Mouse (Mus musculus): ENCODE results near the gene Rpl3l. TPM values are rescaled to one million over a fixed set of nuclear protein-coding genes. Genes with fewer than 3 reads are reported as not detected.

Gene Rpl3l
- polyA plus RNA-seq, 1 experiment = 0.56 TPM

DNA sequence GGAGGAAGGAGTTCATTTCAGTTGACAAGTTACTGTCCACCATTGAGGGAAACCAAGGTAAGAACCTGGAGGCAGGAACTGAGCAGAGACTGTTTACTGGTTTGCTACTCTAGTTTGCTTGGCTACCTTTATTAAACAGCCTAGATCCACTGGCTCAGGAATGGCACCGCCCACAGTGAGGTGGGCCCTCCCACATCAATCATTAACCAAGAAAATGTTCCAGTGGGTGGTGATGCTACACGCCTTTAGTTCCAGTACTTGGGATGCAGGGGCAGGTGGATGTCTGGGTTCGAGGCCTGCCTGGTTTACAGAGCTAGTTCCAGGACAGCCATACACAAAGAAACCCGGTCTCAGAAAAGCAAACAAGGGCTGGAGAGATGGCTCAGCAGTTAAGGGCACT lies 10.6 kb downstream of the Rpl3l start:
- DNase-seq (ENCODE audit: extremely low spot score in 1 of 2, low spot score in 1 of 2) = no peak

DNA sequence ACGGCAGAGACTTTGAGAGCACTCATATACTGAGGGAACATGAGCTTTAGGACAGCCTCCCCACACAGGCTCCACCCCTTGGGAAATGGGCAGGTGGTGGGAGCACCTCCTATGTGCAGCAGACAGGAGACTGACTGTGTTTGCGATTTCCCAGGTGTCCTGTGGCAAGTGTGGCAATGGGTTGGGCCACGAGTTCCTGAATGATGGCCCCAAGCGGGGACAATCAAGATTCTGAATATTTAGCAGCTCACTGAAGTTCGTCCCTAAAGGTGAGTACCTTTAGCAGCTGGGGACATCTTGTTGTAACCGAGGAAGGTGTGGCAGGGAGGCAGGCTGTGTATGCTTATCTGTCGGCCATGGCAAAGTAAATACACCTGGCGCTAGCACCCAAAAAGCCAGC lies 12.3 kb downstream of the Rpl3l start:
- no peak for DNase-seq (ENCODE audit: extremely low spot score in 1 of 2, low spot score in 1 of 2)

DNA sequence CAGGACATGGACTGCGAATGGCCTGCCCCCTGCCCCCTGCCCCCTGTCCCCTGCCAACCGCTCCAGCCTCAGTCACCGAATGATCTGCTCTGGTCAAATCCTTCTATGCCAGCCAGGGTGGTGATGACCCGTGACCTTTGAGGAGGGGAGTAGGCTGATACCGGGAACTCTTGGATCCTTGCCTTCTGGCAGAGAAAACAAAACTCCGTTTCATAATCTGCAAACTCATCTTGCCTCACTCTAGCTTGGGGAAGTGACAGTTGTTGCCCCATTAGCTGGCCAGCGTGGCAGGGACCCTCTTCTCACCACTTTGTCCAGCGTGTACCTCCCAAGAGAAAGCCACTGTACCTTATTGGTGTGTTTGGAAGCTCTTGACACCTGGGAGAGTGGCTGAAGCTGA lies 14.7 kb downstream of the Rpl3l start:
- no peak for DNase-seq (ENCODE audit: extremely low spot score in 1 of 2, low spot score in 1 of 2)

DNA sequence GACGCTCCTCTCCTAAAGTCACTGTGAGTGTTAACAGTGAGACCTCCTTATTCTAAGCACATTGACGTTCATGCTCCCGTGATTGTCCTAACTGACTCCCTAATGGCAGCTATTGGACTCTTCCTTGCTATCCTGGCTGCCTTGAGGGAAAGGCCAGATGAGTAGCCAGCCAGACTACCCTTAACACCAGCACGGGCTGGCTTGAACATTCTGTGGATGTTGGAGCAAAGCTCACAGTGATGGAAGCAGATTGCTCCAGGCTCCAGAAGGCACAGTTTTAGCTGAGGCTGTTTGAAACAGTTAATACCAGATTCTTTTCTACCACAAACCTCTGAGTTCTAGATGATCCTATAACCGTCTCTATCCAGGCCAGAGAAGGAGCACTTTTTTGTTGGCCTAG lies 16.3 kb downstream of the Rpl3l start:
- DNase-seq (ENCODE audit: extremely low spot score in 1 of 2, low spot score in 1 of 2) = no peak

DNA sequence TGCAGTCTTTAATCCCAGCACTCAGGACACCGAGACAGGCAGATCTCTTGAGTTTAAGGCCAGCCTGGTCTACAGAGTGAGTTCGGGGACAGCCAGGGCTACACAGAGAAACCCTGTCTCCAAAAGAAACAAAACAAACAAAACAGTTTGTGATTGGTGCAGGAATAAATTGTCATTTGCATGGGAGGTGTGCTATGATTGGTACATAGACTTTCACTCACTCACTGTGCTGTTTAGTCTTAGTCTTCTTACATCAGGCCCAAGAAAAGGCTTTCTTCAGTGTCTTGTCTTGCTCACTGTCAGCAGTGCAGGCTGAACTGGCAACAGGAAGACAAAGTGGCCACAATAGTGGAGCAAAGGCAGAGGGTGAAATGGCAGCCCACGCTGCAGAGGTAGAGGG lies 16.8 kb downstream of the Rpl3l start:
- DNase-seq (ENCODE audit: extremely low spot score in 1 of 2, low spot score in 1 of 2) = no peak

DNA sequence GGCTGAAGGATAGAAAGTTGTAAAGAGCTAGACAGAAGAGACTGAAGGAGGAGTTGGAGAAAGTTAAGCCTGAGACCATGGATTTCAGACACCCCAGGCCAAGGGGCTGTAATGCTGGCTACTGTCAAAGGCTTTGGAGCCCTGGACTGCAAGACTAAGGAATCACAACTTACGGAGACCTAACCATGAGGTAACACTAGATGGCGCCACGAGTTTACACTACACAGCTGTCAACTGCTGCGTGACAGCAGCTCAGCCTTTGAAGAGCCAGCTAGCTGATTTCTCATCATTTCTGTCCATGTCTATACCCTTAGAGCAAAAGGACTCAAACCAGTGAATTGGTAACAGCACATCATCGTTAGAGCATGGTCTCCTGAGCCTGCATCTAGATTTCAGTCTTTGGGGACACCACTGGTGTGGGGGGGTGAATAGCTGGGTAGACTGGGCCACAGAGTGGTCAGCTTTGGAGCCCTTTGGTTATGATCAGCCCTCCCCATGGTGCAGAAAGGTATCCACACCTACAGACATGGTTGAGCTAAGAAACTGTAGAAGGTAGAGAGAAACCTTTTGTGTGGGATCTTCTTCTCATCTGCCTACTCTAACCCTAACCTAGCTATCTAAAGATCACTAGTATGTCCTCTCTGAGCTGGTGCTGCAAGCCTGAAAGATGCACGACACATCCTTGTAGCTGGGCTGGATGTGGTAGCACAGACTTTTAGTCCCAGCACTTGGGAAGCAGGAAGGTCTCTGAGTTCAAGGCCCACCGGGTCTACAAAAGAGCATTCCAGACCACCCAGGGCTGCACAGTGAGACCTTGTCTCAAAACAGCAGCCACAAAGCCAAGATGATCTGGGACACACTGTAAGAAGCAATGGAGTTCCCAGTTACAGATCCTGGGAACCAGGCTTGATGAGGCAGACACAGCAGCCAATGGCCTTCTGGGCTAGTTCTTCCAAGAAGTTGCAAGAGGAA lies 18.2 kb downstream of the Rpl3l start:
- DNase-seq (ENCODE audit: extremely low spot score in 1 of 2, low spot score in 1 of 2) = peak; percentile 71 to 94

DNA sequence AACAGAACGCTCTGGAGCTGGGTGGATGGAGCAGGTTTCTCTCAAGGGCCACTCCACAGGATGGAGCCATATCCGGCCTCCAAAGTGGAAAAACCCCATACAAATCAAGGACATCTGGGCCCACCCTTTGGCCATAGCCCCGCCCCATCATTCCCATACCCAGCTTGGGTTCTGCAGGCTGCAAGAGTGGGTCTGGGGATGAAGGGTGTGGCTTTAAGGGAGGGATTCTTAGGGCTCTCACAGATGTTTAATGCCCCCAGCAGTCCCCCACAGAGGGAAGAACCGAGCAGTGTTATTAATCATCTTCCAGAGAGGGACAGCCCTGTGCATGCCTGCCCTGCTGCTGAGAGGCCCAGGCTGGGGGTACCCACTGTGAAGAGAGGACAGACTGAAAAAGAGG lies 19.4 kb downstream of the Rpl3l start:
- no peak for DNase-seq (ENCODE audit: extremely low spot score in 1 of 2, low spot score in 1 of 2)

DNA sequence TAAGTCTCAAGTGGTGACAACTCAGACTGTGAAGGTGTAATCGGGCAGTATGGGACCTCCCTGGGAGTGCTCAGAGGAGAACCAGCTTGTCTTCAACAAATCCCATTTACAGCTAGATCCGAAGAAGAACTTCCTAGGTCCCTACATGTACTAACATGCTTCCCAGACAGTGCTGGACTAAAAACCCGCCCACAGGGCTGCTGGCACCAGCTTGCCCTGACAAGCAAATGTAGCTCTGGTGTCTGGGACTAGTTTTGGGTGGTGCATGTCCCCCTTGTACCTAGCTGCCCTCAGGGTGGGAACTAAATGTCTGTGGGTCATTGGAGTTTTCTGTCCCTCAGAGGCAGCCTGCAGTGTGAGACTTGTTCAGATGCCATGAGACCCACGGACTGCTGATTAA lies 23.9 kb downstream of the Rpl3l start:
- DNase-seq (ENCODE audit: extremely low spot score in 1 of 2, low spot score in 1 of 2) = no peak

DNA sequence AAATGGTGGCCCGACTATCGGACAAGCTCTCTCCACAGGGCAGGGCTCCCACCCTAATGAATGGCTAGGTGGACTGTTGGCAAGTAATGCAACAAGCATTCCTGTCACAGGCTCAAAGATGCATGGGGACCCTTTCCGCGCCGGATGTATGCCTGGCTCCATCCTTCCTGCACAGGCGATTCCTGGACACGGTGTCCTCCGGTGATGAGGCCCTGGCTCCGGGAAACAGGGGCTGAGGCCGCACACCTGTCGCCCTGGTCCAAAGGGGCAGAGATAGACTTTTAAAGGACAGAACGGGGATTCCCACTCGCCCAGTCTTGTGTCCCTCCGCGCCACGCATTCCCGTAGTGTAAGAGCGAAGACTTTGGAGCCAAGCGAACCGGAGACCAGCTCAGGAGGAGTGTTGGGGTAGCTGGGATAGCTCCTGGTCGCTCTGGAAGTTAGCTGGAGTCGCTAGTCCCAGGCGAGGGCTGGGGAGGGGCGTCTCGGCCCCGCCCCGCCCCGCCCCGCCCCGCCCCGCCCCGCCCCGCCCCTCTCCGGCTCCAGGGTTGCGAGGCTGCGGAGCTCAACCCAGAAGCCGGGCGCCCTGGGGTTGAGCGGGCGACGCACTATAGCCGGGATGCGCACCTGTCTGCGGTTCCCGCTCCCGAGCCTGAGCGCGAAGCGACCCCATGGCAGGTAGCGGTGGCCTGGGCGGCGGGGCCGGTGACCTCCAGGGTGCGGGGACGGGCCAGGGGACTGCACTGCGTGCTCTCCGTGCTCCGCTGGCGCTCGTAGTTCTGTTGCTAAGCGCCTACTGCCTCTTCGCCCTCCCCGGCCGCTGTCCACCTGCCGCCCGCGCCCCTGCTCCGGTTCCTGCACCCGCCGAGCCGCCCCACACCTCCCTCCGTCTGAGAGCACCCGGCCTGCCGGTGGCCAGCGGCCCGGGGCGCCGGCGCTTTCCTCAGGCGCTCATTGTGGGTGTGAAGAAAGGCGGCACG lies 25.1 kb downstream of the Rpl3l start, which contains the start of gene Hs3st6:
Gene Hs3st6, plus strand, starts transcription at position 574 of the 980 bp plus-strand sequence.
- DNase-seq (ENCODE audit: extremely low spot score in 1 of 2, low spot score in 1 of 2) = no peak

DNA sequence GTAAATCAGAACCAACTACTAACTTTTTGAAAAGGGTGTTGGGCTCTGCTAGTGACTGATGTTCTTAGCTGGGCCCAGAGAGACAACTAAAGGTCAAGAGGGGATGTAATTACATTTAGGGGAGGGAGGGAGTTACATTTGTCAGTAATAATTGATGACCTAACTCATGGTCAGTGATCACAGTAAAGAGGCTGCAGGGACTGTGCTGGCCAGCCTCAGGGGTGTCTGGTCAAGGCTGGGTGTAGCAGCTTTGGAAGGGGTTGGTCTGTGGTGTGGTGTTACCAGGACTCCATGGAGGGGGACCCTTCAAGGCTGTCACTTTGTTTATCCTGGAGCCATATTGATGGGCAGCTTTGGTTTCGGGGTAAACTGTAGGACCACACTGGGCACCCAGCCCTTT lies 29.8 kb downstream of the Rpl3l start:
- DNase-seq (ENCODE audit: extremely low spot score in 1 of 2, low spot score in 1 of 2) = no peak

DNA sequence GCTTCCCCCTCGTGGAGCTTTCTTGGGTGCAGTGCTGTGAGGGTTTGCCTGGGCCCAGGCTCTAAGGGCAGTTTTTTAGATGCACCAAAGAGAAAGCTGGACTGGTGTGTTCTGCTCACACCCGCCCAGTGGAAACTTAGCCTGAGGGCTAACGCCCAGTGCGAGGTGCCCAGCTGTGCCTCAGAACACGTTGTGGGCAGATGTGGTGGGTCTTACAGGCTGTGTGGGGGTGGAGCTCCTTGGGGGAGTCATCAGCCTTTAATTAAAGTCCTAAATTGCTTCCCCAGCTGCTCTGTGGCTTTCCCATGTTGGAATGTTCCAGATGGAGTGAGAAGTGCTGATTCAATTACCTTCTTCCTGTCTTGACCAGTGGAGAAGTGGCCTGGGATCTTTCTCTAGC lies 33.5 kb downstream of the Rpl3l start:
- no peak for DNase-seq (ENCODE audit: extremely low spot score in 1 of 2, low spot score in 1 of 2)

DNA sequence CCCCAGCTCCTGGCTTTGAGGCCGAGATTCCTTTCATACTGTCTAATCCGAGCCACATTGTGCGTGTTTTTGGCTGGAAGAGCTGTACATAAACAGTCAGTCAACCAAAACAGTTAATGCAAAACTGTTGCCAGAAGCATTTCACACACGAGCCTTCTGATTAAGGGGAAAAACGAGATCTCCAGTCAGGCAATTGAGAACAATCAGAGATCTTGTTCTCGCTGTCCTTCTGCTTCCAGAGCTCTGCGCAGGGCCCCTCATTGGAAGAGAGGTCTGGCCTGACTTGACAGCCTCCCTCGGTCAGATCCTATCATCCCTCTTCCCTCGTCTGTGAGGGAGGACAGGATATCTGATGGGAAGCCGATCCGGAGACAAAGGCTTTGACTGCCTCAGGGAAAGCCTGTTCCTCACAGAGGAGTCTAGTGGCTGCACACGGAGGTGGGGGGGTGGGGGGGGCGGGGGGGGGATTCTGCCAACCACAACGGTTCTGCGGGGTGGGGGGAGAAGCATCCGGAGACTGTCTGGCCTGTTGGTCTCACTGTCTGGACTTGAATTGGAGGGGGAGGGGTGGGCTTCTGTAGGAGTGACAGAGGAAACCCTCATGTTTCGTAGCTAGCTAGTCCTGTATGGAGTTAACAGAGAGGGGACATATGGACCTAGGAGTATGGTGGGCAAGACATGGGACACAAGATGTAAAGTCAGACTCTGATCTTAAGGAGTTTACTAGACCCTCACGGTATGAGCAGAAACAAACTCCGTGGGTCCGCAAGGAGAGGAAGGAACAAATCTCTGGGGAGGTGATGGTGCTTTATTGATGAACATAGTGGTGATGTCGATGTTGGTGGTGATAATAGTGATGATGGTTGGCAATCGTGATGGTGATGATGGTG lies 37.6 kb downstream of the Rpl3l start:
- no peak for DNase-seq (ENCODE audit: extremely low spot score in 1 of 2, low spot score in 1 of 2)

DNA sequence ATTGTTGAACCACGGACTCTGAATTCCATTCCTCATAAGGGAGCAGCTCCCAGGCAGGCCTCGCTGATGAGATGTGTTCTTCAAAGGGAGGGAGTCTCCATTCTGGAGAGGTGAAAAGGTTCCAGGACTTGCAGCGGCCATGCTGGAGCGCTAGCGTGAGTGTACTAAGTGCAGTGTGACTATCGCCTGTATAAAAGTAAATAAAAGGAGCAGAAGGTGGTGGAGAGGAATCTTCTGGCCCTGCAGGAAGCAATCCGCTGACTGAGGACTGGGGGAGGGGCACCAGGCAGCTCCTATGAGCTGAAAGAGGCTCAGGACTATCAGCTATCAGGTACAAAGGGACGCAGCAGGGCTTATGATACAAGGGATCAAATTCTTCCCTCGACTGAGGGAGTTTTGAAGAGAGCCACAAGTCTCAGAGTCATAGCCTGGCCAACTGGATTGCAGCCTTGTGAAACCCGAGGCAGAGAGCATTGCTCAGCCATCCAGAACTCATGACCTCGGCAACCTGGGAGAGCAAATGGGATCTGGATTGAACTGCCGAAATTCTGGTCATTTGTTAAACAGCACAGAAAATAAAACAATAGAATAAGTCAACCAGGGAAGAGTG lies 38.8 kb downstream of the Rpl3l start:
- no peak for DNase-seq (ENCODE audit: extremely low spot score in 1 of 2, low spot score in 1 of 2)

DNA sequence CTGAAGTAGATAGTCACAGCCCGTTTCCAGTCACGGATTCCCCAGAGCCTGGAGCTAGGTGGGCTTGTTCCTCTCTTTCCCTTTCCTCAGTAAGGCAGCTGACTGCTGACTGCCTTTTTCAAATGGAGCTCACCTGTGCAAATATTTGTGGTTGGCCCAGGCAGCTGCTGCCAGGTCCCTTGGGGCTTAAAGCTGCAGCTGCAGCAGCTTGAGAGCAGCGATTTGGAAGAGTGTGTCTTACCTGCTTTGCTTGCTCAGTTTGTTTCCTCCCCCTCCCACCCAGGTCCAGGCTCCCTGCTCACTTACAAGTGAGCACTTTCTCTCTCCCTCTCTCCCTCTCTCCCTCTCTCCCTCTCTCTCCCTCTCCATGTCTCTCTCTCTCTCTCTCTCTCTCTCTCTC lies 41.5 kb downstream of the Rpl3l start:
- no peak for DNase-seq (ENCODE audit: extremely low spot score in 1 of 2, low spot score in 1 of 2)

DNA sequence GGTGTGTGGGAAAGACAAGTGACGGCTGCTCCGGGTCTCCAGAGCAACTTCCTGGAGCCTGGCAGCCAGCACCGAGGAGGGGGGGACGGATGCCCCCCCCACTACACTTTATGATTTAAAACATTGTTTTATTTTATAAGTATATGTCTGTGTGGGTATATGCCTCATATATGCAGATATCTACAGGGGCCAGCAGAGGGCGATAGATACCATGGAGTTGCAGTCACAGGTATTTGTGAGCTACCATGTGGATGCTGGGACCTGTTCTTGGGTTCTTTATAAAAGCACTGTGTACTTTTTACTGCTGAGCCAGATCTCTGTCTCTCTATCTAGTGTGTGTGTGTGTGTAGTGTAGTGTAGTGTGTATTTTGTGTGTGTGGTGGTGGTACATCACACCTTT lies 45.6 kb downstream of the Rpl3l start:
- no peak for DNase-seq (ENCODE audit: extremely low spot score in 1 of 2, low spot score in 1 of 2)

DNA sequence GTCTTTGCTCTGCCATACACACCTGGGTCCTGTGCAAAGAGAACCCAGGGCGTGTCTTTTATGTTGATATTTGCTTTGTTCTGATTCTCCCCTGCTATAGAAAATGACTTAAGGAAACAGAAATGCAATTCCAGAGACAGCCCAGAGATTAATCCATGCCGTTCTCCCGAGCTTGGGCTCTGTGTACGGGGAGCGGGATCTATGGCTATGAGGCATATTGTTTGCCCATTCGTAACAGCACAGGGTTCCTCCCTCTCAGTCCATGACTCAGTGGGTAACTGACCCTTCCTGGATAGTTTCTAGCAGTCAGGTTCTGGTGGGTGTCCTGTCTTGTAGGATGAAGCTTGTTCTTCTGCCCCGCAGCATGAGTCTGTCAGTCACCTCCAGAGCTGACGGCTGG lies 47.6 kb downstream of the Rpl3l start:
- no peak for DNase-seq (ENCODE audit: extremely low spot score in 1 of 2, low spot score in 1 of 2)

DNA sequence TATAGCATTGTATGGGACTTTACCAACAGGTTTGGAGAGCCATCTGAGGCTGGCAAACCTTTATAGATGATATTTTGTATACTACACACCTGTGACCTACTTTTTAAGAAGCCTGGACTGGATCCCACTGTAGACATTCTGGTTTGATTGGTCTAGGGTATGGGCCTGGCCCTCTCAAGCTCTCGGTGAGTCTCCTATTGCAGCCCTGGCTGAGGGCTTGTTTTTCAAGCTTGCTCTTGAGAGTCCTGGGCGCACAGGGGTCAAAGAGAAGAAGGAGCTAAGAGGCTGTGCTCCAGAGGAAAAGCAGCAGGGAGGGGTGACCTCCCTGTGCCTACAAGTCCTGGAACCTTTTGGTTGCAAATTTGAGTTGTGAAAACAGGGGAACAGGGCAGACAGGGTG lies 49.5 kb downstream of the Rpl3l start:
- no peak for DNase-seq (ENCODE audit: extremely low spot score in 1 of 2, low spot score in 1 of 2)

DNA sequence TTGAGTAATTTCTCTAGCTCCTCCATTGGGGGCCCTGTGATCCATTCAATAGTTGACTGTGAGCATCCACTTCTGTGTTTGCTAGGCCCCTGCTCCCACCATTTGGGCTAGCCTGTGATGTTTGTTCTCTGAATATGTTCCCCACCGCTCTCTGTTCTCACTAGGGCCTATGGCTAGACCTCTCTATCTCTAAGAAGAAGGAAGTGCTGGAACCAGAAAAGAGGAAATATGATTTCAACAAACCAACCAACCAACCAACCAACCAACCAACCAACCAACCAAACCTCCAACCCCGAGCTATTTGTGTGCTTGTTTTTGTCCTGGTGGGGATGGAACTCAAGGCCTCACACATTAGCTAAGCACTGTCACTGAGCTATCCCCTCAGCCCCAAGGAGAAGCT lies 53.2 kb downstream of the Rpl3l start:
- no peak for DNase-seq (ENCODE audit: extremely low spot score in 1 of 2, low spot score in 1 of 2)

Data from frontal cortex, adult 2 months (tissue).